Mouse (Mus musculus): Measurements from ENCODE around the gene Olfr769. TPM values are rescaled to one million over a fixed set of nuclear protein-coding genes. Genes with fewer than 3 reads are reported as not detected.

The Olfr769 gene
- not detected in 2 replicates for polyA plus RNA-seq (2012; rRNA removed; ENCODE audit: low replicate concordance)

DNA sequence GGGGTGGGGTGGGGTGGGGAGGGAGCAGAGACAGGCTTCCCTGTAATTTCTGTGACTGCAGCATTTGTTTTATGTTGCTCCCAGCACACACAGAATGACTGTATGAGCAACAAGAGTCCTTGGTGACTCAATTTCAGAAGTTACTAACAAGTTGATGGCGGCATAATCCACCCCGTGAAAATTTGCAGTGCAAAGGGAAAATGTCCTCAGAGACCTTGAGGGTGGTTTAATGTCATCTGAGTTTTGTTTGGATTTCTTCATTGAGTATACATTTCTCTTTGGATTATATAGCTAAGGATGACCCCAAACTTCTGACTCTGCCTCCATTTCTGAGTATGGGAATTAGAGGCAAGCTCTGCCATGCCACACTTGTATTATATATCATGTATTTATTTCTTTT is at the start of gene Olfr769:
TSS of gene Olfr769 (minus strand) at position 101 of the 400 bp plus-strand sequence.

GRCm38 (mm10) chr10:129164651-129165050 is 47.0 kb upstream of the Olfr769 start, which contains the start of gene Olfr771:
Gene Olfr771 (minus strand): TSS chr10:129164751.

DNA sequence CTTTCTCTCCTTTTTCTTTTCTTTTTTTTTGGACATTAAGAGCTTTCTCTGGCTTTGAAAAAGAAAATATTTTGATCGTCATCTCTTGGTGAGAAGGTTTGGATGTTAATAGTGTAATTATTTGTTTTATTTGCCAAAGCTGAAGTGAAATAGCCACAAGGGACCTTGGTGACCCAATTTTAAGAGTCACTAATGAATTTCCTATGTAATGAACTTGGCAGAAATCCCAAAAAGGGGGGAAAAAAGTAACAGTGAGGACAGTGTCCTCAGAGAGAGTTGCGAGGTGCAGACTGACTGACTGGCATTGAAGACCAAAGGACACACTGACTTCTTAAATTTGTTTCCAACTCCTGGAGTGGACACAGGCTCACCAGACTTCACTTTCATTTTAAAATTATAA is 21.2 kb upstream of the Olfr769 start, which contains the start of gene Olfr770:
TSS of gene Olfr770 (minus strand) at position 101 of the 400 bp plus-strand sequence.

GRCm38 (mm10) chr10:129099275-129099674 is 18.4 kb downstream of the Olfr769 start, which contains the start of gene Olfr768:
Gene Olfr768 (minus strand): TSS chr10:129099375.

DNA sequence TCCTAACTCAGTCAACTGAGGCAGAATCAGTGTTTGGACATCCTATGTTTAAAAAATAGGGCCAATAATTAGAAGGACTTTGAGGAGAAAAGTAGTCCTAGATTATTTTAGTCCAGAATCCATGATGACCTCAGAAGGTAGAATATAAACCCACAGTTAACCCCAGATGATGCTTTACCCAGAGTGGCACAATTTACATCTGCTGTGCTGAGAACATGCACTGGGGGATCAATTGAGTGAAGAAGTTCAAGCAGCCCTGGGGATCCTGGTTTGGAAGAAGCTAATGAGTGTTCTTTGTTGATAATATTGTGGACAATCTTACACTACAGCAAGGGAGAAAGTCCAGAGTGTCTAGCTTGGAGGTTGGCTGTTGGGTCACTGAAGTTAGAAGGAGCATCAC is 34.9 kb downstream of the Olfr769 start, which contains the start of gene Olfr767:
TSS of gene Olfr767 (minus strand) at position 101 of the 400 bp plus-strand sequence.

GRCm38 (mm10) chr10:129068877-129069276 is 48.8 kb downstream of the Olfr769 start, which contains the start of gene Olfr766-ps1:
Gene Olfr766-ps1 (minus strand): TSS chr10:129068977.

Other genes starting within 250 kb of the Olfr769 start
- gene Gdf11, start 226.1 kb downstream of the Olfr769 start, polyA plus RNA-seq (2012; rRNA removed; ENCODE audit: low replicate concordance), result 0.36 and 0.58 TPM in 2 replicates
- gene Cd63, start 216.9 kb downstream of the Olfr769 start, polyA plus RNA-seq (2012; rRNA removed; ENCODE audit: low replicate concordance), result 52.9 and 71.0 TPM in 2 replicates
- gene Rdh5, start 195.0 kb downstream of the Olfr769 start, polyA plus RNA-seq (2012; rRNA removed; ENCODE audit: low replicate concordance), result 32.9 and 39.5 TPM in 2 replicates
- gene Bloc1s1, start 193.8 kb downstream of the Olfr769 start, polyA plus RNA-seq (2012; rRNA removed; ENCODE audit: low replicate concordance), result 74.1 and 80.1 TPM in 2 replicates
- 10.0 and 17.7 TPM in 2 replicates for gene Itga7, start 184.0 kb downstream of the Olfr769 start, polyA plus RNA-seq (2012; rRNA removed; ENCODE audit: low replicate concordance)
- 35.7 and 44.8 TPM in 2 replicates for gene Mettl7b, start 156.9 kb downstream of the Olfr769 start, polyA plus RNA-seq (2012; rRNA removed; ENCODE audit: low replicate concordance)
- not detected in 2 replicates for gene Olfr9, start 128.4 kb downstream of the Olfr769 start, polyA plus RNA-seq (2012; rRNA removed; ENCODE audit: low replicate concordance)
- 0.04 TPM in 1 of 2 replicates, not detected in the other for gene Olfr763, start 107.1 kb downstream of the Olfr769 start, polyA plus RNA-seq (2012; rRNA removed; ENCODE audit: low replicate concordance)
- not detected in 2 replicates for gene Olfr764-ps1, start 78.0 kb downstream of the Olfr769 start, polyA plus RNA-seq (2012; rRNA removed; ENCODE audit: low replicate concordance)
- gene Olfr765, start 67.9 kb downstream of the Olfr769 start, polyA plus RNA-seq (2012; rRNA removed; ENCODE audit: low replicate concordance), result not detected in 2 replicates
- not detected in 2 replicates for gene Olfr766-ps1, start 48.9 kb downstream of the Olfr769 start, polyA plus RNA-seq (2012; rRNA removed; ENCODE audit: low replicate concordance)
- not detected in 2 replicates for gene Olfr767, start 35.0 kb downstream of the Olfr769 start, polyA plus RNA-seq (2012; rRNA removed; ENCODE audit: low replicate concordance)
- not detected in 2 replicates for gene Olfr768, start 18.5 kb downstream of the Olfr769 start, polyA plus RNA-seq (2012; rRNA removed; ENCODE audit: low replicate concordance)
- not detected in 2 replicates for gene Olfr770, start 21.1 kb upstream of the Olfr769 start, polyA plus RNA-seq (2012; rRNA removed; ENCODE audit: low replicate concordance)
- not detected in 2 replicates for gene Olfr771, start 46.9 kb upstream of the Olfr769 start, polyA plus RNA-seq (2012; rRNA removed; ENCODE audit: low replicate concordance)
- gene Olfr772, start 60.1 kb upstream of the Olfr769 start, polyA plus RNA-seq (2012; rRNA removed; ENCODE audit: low replicate concordance), result not detected in 2 replicates
- gene Olfr773, start 69.6 kb upstream of the Olfr769 start, polyA plus RNA-seq (2012; rRNA removed; ENCODE audit: low replicate concordance), result not detected in 2 replicates
- not detected in 2 replicates for gene Olfr774, start 118.3 kb upstream of the Olfr769 start, polyA plus RNA-seq (2012; rRNA removed; ENCODE audit: low replicate concordance)
- not detected in 2 replicates for gene Olfr775, start 130.6 kb upstream of the Olfr769 start, polyA plus RNA-seq (2012; rRNA removed; ENCODE audit: low replicate concordance)
- gene Olfr776, start 141.3 kb upstream of the Olfr769 start, polyA plus RNA-seq (2012; rRNA removed; ENCODE audit: low replicate concordance), result not detected in 2 replicates
- not detected in 2 replicates for gene Olfr777, start 153.6 kb upstream of the Olfr769 start, polyA plus RNA-seq (2012; rRNA removed; ENCODE audit: low replicate concordance)
- gene Olfr780, start 200.3 kb upstream of the Olfr769 start, polyA plus RNA-seq (2012; rRNA removed; ENCODE audit: low replicate concordance), result not detected in 2 replicates
- not detected in 2 replicates for gene Olfr781, start 211.0 kb upstream of the Olfr769 start, polyA plus RNA-seq (2012; rRNA removed; ENCODE audit: low replicate concordance)
- gene Olfr782, start 231.0 kb upstream of the Olfr769 start, polyA plus RNA-seq (2012; rRNA removed; ENCODE audit: low replicate concordance), result not detected in 2 replicates

Measured in duodenum, adult 2 months (tissue).